Mouse (Mus musculus) hindbrain, embryonic 11.5 days (tissue): ENCODE data around the gene St6galnac1. TPM values are rescaled to one million over a fixed set of nuclear protein-coding genes. Genes with fewer than 3 reads are reported as not detected.
"Not testable (repeated sequence)": the region's sequence is repeated elsewhere in the genome, so short reads cannot be mapped to it uniquely, and the experiment has no call there.

Source experiments
- ATAC-seq: fragments of 200-750 bp; cut with Nextera tagmentation; 2 replicates; pipeline ENCODE4 v1.8.0; 2017; ENCODE audit warnings: mild to moderate bottlenecking, moderate TSS enrichment, moderate library complexity; ENCODE audit not compliant: low FRiP score
- DNase-seq: peaks from one replicate; pipeline ENCODE4 v3.0.0-alpha.2; 2015; ENCODE audit warnings: low spot score
- H3K27ac ChIP-seq: fragments of 300-500 bp; sonication (generic); 2 replicates; pipeline ENCODE4 v1.5.1; 2014; ENCODE audit warnings: mild to moderate bottlenecking, low read depth, low read length
- H3K27me3 ChIP-seq: fragments of 300-500 bp; sonication (generic); 2 replicates; pipeline ENCODE4 v1.6.1; 2014; ENCODE audit warnings: mild to moderate bottlenecking, low read length, moderate library complexity, mixed read lengths; ENCODE audit not compliant: control insufficient read depth, insufficient read depth
- H3K36me3 ChIP-seq: fragments of 300-500 bp; sonication (generic); 2 replicates; pipeline ENCODE4 v1.6.1; 2014; ENCODE audit warnings: mild to moderate bottlenecking, low read length, moderate library complexity, mixed read lengths; ENCODE audit not compliant: control insufficient read depth, insufficient read depth
- H3K4me1 ChIP-seq: fragments of 300-500 bp; sonication (generic); replicated peaks from 2 replicates; pipeline ENCODE4 v1.6.1; 2014; ENCODE audit warnings: low read length, mixed read lengths; ENCODE audit not compliant: control insufficient read depth, insufficient read depth
- H3K4me2 ChIP-seq: fragments of 300-500 bp; sonication (generic); replicated peaks from 2 replicates; pipeline ENCODE4 v1.6.1; 2014; ENCODE audit warnings: mild to moderate bottlenecking, low read depth, low read length
- H3K4me3 ChIP-seq: fragments of 300-500 bp; sonication (generic); 2 replicates; pipeline ENCODE4 v1.5.1; 2014; ENCODE audit warnings: low read depth, low read length
- H3K9ac ChIP-seq: fragments of 300-500 bp; sonication (generic); 2 replicates; pipeline ENCODE4 v1.6.1; 2014; ENCODE audit warnings: low read depth, low read length
- H3K9me3 ChIP-seq: fragments of 300-500 bp; sonication (generic); 2 replicates; pipeline ENCODE4 v1.6.1; 2016; ENCODE audit warnings: low read length; ENCODE audit not compliant: control insufficient read depth
- WGBS: fragments of 180-500 bp; shearing (Covaris S2); extraction: QIAGEN DNeasy Blood & Tissue Kit; methylation state at CpG from one replicate; pipeline ENCODE4 v1.1.7; 2014; 5-methylcytosine and 5-hydroxymethylcytosine counted together
- polyA plus RNA-seq: library from polyadenylated mRNA; unstranded; fragments of >200 nt; fragmentation: Nextera tagmentation; extraction: Ambion mirVana; gene quantifications from 2 replicates; pipeline ENCODE4 v1.2.1, GENCODE M21; 2014

St6galnac1 gene
- not detected in 2 replicates for polyA plus RNA-seq

- H3K4me2 ChIP-seq: no peak within 1 kb of the TSS
- no peak within 1 kb of the TSS for H3K9ac ChIP-seq
- H3K36me3 ChIP-seq: no peaks in the 10 kb centered on the region
- H3K4me3 ChIP-seq: no peak within 1 kb of the TSS
- DNase-seq (no peak), ATAC-seq (no peak)
- H3K27ac ChIP-seq: no peak within 1 kb of the TSS
- H3K4me1 ChIP-seq: no peaks in the 10 kb centered on the region
- 92% methylated on average over 7 of the region's 7 CpGs for WGBS
- H3K9me3 ChIP-seq: no peaks in the 10 kb centered on the region
- no peaks in the 10 kb centered on the region for H3K27me3 ChIP-seq
Measured at GRCm38 (mm10) chr11:116775407-116775806, at the start of gene St6galnac1. TSS of gene St6galnac1 (minus strand) at chr11:116775507.

DNA sequence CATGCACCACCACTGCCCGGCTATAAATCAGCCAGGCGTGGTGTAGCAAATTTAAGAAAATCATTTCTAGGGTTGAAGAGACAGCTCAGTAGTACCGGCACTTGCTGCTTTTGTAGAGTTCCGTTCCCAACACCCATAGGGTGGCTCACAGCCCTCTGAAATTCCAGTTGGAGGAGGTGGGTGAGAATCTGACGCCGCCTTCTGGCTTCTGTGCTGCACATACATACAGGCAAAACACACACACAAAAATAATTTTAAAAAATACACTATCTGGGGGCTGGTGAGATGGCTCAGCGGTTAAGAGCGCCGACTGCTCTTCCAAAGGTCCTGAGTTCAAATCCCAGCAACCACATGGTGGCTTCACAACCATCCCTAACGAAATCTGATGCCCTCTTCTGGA is 48.6 kb upstream of the St6galnac1 start:
- DNase-seq, H3K27ac ChIP-seq, H3K9me3 ChIP-seq, H3K9ac ChIP-seq, ATAC-seq, H3K36me3 ChIP-seq, H3K4me2 ChIP-seq, H3K27me3 ChIP-seq, H3K4me3 ChIP-seq: not testable (repeated sequence)
- peaks cover 13% of the 10 kb centered on the region for H3K4me1 ChIP-seq
- 97% methylated on average over 10 of the region's 10 CpGs for WGBS

- Histone ChIP-seq H3K9me3 (no peaks in the 10 kb centered on the region), H3K27ac (no peak overlapping the region), H3K4me3 (no peak overlapping the region), H3K27me3 (no peaks in the 10 kb centered on the region), H3K4me1 (peaks cover 13% of the 10 kb centered on the region), H3K36me3 (no peaks in the 10 kb centered on the region), H3K9ac (no peak overlapping the region), H3K4me2 (no peak overlapping the region)
- ATAC-seq (no peak), DNase-seq (no peak)
- 100% methylated on average over 2 of the region's 2 CpGs for WGBS
Measured at GRCm38 (mm10) chr11:116823255-116823654, 47.9 kb upstream of the St6galnac1 start.

DNA sequence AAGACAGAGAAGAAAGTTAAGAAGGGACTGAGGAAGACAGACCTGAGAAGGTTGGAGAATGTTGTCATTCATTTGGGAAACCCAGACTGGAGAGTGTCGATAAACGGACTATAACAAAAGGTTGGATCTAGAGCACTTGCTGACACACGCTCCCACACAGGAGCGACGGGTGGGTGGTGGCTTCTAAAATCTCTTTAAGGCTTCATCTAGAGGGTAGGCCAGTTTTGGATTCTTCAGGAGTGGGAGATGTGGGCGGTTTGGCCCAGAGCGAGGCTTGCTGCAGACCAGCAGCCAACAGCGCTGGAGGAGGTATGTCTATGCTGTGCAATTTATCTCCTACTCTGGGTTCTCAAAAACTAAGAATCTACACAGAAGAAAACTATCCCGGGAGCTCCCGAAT is 47.3 kb upstream of the St6galnac1 start:
- H3K36me3 ChIP-seq: no peaks in the 10 kb centered on the region
- H3K4me2 ChIP-seq: no peak overlapping the region
- H3K9me3 ChIP-seq: no peaks in the 10 kb centered on the region
- H3K9ac ChIP-seq: no peak overlapping the region
- 92% methylated on average over 10 of the region's 10 CpGs for whole genome bisulfite sequencing
- no peak for DNase-seq
- no peak for ATAC-seq
- H3K27me3 ChIP-seq: no peaks in the 10 kb centered on the region
- H3K4me1 ChIP-seq: peaks cover 13% of the 10 kb centered on the region
- H3K4me3 ChIP-seq: no peak overlapping the region
- no peak overlapping the region for H3K27ac ChIP-seq

DNA sequence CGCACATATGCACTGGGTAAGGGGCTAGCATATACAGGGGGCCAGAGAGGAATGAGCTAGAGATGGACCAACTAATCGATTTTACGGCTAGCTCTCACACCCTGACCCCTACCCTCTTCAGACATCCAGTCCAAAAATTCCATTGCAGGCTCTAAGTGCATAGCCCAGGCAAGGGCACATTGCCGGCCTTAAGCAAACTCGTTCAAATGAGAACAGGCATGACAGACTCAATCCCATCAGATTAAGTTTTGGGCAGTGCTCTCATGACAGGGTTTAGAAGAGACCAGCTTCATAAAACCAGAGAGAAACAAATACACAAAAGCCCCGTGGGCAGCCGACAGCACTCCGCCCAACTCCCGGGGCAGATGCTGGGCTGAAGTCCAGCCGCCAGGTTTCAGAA is 46.9 kb upstream of the St6galnac1 start:
- 74% methylated on average over 10 of the region's 10 CpGs for WGBS
- no peak overlapping the region for H3K27ac ChIP-seq

GRCm38 (mm10) chr11:116821057-116821940 is 46.0 kb upstream of the St6galnac1 start:
- Histone ChIP-seq H3K9me3 (no peaks in the 10 kb centered on the region), H3K27ac (no peak overlapping the region), H3K4me3 (no peak overlapping the region), H3K27me3 (no peaks in the 10 kb centered on the region), H3K4me2 (no peak overlapping the region), H3K4me1 (peaks cover 10% of the 10 kb centered on the region; the same call in 1 of the 2 replicates), H3K36me3 (no peaks in the 10 kb centered on the region), H3K9ac (0 out of 2 replicates have a peak overlapping the region, but pooled peaks have one; percentile 1)
- no peak for DNase-seq
- WGBS: 54% methylated on average over 13 of the region's 13 CpGs
- ATAC-seq: no peak

More for the DNA sequence above, 46.9 kb upstream of the St6galnac1 start:
- Histone ChIP-seq H3K36me3 (no peaks in the 10 kb centered on the region), H3K9me3 (no peaks in the 10 kb centered on the region), H3K4me2 (no peak overlapping the region), H3K4me3 (no peak overlapping the region), H3K27me3 (no peaks in the 10 kb centered on the region), H3K4me1 (peaks cover 13% of the 10 kb centered on the region), H3K9ac (no peak overlapping the region)
- ATAC-seq: no peak
- DNase-seq: no peak

DNA sequence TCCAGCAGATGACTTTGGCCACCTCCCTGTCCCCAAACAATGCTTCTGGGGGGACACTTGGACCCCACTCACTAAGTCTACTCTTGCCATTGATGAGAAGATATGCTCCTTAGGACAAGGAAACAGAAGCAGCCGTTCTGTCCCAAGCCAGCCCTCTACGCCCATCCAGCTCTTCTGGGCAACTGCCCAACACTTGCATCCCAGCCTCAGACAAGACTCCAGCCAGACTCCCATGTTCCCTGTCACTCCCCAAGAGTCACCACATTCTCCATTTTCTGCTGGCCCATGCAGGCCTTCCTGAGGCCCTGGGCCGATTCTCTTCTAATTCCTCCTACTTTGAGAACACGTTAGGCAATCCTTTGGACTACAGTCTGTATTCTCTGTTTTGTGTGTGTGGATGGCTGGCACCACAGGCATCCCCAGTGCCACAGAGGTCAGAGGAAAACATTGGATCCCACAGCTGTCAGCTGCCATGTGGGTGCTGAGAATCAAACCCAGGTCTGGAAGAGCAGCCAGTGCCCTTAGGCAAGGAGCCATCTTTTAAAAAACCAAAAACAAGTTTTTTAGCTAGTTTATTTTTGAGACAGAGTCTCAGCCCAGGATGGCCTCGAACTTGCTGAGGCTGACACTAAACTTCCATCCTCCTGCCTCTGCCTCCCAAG is 44.8 kb upstream of the St6galnac1 start:
- ATAC-seq (no peak), DNase-seq (no peak)
- H3K4me2 ChIP-seq: no peak overlapping the region
- no peak overlapping the region for H3K27ac ChIP-seq
- WGBS: 86% methylated on average over 5 of the region's 5 CpGs
- peaks cover 12% of the 10 kb centered on the region for H3K4me1 ChIP-seq
- H3K4me3 ChIP-seq: no peak overlapping the region
- no peaks in the 10 kb centered on the region for H3K27me3 ChIP-seq
- H3K9me3 ChIP-seq: no peaks in the 10 kb centered on the region
- no peaks in the 10 kb centered on the region for H3K36me3 ChIP-seq
- no peak overlapping the region for H3K9ac ChIP-seq

DNA sequence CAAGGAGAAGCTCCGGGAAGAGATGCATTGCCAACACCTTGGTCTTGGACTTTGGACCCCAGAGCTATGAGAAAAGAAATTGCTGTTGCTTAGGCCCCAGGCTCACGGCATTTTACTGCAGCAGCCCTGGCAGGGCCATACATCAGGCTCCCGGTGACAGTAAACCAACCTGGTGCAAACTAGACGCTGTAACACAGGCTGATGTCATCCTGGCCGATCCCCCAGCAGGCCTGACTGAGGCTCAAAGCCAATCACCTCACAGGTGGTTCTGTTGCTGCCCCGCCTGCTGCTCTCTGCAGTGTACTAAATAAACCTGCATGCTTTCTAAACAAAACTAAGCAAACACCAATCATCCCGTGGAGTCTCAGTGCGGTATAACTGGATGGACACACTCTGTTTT is 43.4 kb upstream of the St6galnac1 start:
- no peak overlapping the region for H3K9ac ChIP-seq
- WGBS: 71% methylated on average over 8 of the region's 8 CpGs
- ATAC-seq (no peak), DNase-seq (no peak)
- peaks cover 25% of the 10 kb centered on the region for H3K4me1 ChIP-seq
- H3K36me3 ChIP-seq: no peaks in the 10 kb centered on the region
- no peak overlapping the region for H3K4me2 ChIP-seq
- H3K27ac ChIP-seq: no peak overlapping the region
- H3K9me3 ChIP-seq: no peaks in the 10 kb centered on the region
- H3K4me3 ChIP-seq: no peak overlapping the region
- H3K27me3 ChIP-seq: no peaks in the 10 kb centered on the region
